Mouse (Mus musculus): ENCODE measurements around the gene Aldh1b1. TPM values are rescaled to one million over a fixed set of nuclear protein-coding genes. Genes with fewer than 3 reads are reported as not detected.

Gene Aldh1b1
- polyA plus RNA-seq, 1 experiment from 2014 or later, result 11.8 TPM

DNA sequence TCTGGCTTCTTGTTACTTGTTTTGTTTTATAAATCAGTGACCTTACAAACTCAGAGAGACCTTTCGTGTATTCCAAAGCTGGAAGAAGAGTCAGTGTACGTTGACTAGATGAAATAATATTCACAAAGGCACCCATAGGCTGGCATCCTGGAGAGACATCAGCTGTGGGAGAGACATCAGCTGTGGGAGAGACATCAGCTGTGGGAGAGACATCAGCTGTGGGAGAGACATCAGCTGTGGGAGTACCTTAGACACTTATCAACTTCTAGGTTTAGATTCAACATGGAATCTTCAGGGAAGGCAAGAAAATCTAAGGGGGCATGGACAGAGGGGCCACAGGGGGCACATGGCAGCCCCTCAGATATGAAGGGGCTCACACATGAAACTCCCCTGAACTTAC lies 47.4 kb downstream of the Aldh1b1 start:
- H3K9me3 ChIP-seq (ENCODE audit: low read length), result no peaks in the 10 kb centered on the region
- WGBS, result 87% methylated on average over 2 of the region's 2 CpGs
- no peak overlapping the region for H3K4me3 ChIP-seq (ENCODE audit: low read length)
- no peak for ATAC-seq (ENCODE audit: low FRiP score, low TSS enrichment)
- no peaks in the 10 kb centered on the region for H3K36me3 ChIP-seq (ENCODE audit: insufficient read depth, low read length)
- peaks cover 3% of the 10 kb centered on the region; the same call in 1 of the 2 replicates for H3K4me1 ChIP-seq (ENCODE audit: insufficient read depth, low read length)
- no peak overlapping the region for H3K9ac ChIP-seq (replicated peaks; ENCODE audit: low read length)
- no peaks in the 10 kb centered on the region for H3K27me3 ChIP-seq (ENCODE audit: insufficient read depth, low read length)
- no peak overlapping the region for H3K27ac ChIP-seq (ENCODE audit: low read length)
- H3K4me2 ChIP-seq (replicated peaks; ENCODE audit: low read depth, low read length), result no peak overlapping the region

DNA sequence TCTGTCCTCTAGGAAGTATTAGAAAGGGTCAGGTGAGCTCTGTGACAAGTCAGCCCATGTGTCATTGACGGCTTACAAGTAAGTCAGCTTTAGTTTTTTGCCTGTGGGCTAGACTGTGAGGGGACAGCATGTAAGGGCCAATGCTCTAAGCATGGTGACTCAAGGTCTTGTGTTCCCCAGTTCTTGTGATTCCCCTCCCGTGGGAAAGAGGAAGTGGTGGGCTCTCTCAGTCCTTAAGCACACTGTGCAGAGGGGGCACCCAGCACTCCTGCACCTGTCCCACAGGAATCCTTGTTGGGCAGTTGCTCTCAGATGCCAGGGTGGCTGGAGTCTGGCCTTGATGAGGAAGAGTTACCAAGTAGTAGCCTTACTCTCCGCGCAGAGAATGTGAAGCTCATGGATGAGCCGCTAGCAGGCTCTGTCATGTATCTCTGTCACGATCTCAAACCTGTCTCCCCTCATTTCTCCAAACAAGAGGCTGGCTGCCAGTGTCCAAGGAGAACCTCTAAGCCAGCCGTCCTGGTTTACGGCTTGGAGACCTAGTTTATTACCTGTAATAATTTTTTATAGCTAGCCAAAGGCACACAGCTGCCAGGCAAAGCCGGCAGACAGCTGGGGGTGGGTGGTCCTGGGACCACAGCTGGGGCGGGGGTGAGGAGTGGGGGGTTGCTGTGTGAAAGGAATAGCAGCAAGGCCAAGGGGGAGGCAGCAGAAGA lies 49.4 kb downstream of the Aldh1b1 start, which contains the start of gene Stra6l:
TSS of gene Stra6l (plus strand) at position 556 of the 716 bp plus-strand sequence.
- peaks cover 13% of the 10 kb centered on the region for H3K4me1 ChIP-seq (ENCODE audit: insufficient read depth, low read length)
- H3K9me3 ChIP-seq (ENCODE audit: low read length), result no peaks in the 10 kb centered on the region
- H3K4me3 ChIP-seq (ENCODE audit: low read length), result 0 out of 2 replicates have a peak within 1 kb of the TSS, but pooled peaks have one; percentile 0
- H3K4me2 ChIP-seq (replicated peaks; ENCODE audit: low read depth, low read length), result peak within 1 kb of the TSS; percentile 20; the same call in 1 of the 2 replicates
- no peak within 1 kb of the TSS for H3K27ac ChIP-seq (ENCODE audit: low read length)
- no peak within 1 kb of the TSS for H3K9ac ChIP-seq (replicated peaks; ENCODE audit: low read length)
- no peaks in the 10 kb centered on the region for H3K36me3 ChIP-seq (ENCODE audit: insufficient read depth, low read length)
- no peaks in the 10 kb centered on the region for H3K27me3 ChIP-seq (ENCODE audit: insufficient read depth, low read length)
- WGBS, result 12% methylated on average over 10 of the region's 10 CpGs
- ATAC-seq (ENCODE audit: low FRiP score, low TSS enrichment), result no peak

DNA sequence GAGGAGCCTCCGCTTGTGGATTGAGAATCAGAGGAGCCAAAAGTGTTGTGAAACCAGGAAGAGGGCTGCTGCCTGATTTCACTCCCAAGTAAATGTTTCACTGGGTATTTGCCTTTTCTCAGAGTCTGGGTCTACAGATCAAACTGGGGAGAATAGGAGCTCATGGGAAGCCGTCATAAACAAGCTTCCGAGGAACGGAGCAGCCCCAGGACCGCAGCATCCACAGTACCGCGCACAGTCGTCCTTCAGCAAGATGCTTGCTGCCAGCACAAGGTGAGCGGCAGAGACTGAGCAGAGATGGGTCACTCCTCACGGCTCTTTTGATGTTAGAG lies 50.0 kb downstream of the Aldh1b1 start:
- ATAC-seq (ENCODE audit: low FRiP score, low TSS enrichment), result no peak
- H3K36me3 ChIP-seq (ENCODE audit: insufficient read depth, low read length), result no peaks in the 10 kb centered on the region
- H3K9me3 ChIP-seq (ENCODE audit: low read length), result no peaks in the 10 kb centered on the region
- no peak overlapping the region for H3K27ac ChIP-seq (ENCODE audit: low read length)
- H3K4me2 ChIP-seq (replicated peaks; ENCODE audit: low read depth, low read length), result peak overlapping the region; percentile 20; the same call in 1 of the 2 replicates
- no peak overlapping the region for H3K9ac ChIP-seq (replicated peaks; ENCODE audit: low read length)
- H3K4me3 ChIP-seq (ENCODE audit: low read length), result 0 out of 2 replicates have a peak overlapping the region, but pooled peaks have one; percentile 0
- 10% methylated on average over 10 of the region's 10 CpGs for WGBS
- H3K27me3 ChIP-seq (ENCODE audit: insufficient read depth, low read length), result no peaks in the 10 kb centered on the region
- peaks cover 13% of the 10 kb centered on the region for H3K4me1 ChIP-seq (ENCODE audit: insufficient read depth, low read length)

DNA sequence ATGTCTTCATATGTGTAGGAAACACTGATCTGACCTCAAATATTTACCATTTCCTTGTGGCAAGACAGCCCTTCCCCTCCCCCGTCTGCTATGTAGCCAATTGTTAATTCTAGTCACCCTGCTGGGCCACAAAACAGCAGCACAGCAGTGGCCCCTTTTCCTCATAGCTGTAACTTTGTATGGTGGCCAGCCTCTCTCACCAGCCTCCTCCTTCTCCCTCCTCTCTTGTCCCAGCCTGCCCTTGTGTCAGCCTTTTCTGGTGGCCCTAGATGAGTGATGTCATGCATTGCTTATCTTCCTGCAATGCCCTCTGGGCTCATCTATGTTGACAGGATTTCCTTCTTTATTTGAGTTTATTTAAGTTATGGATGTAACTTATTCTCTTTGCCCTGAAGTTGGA lies 50.6 kb downstream of the Aldh1b1 start:
- H3K9me3 ChIP-seq (ENCODE audit: low read length), result no peaks in the 10 kb centered on the region
- no peaks in the 10 kb centered on the region for H3K36me3 ChIP-seq (ENCODE audit: insufficient read depth, low read length)
- peaks cover 13% of the 10 kb centered on the region for H3K4me1 ChIP-seq (ENCODE audit: insufficient read depth, low read length)
- no peaks in the 10 kb centered on the region for H3K27me3 ChIP-seq (ENCODE audit: insufficient read depth, low read length)
- H3K4me3 ChIP-seq (ENCODE audit: low read length), result no peak overlapping the region
- no peak overlapping the region for H3K9ac ChIP-seq (replicated peaks; ENCODE audit: low read length)
- H3K4me2 ChIP-seq (replicated peaks; ENCODE audit: low read depth, low read length), result no peak overlapping the region
- WGBS, result 72% methylated on average over 1 of the region's 1 CpGs
- no peak for ATAC-seq (ENCODE audit: low FRiP score, low TSS enrichment)
- no peak overlapping the region for H3K27ac ChIP-seq (ENCODE audit: low read length)

DNA sequence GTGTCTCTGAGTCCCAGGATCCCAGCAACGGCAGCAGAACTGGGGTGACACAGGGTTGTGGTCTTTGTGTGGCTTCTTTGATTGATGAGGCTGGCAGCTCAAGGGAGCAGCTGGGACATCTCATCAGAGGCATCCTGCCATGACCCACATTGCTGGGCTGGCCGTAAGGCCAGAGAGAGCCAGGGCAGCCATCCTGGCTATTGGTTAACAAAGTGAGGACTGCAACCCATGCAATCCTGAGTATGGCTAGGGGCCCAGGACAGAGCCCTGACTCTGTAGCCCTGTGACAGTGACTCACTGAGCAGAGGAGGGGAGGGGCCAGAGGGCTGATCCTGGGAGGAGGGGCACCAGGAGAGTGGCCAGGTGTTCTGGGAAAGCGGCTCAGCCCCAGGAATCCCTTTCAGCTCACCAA lies 52.8 kb downstream of the Aldh1b1 start:
- Histone ChIP-seq H3K27ac (ENCODE audit: low read length) (peak overlapping the region; percentile 78), H3K4me2 (replicated peaks; ENCODE audit: low read depth, low read length) (no peak overlapping the region), H3K9ac (replicated peaks; ENCODE audit: low read length) (no peak overlapping the region)

DNA sequence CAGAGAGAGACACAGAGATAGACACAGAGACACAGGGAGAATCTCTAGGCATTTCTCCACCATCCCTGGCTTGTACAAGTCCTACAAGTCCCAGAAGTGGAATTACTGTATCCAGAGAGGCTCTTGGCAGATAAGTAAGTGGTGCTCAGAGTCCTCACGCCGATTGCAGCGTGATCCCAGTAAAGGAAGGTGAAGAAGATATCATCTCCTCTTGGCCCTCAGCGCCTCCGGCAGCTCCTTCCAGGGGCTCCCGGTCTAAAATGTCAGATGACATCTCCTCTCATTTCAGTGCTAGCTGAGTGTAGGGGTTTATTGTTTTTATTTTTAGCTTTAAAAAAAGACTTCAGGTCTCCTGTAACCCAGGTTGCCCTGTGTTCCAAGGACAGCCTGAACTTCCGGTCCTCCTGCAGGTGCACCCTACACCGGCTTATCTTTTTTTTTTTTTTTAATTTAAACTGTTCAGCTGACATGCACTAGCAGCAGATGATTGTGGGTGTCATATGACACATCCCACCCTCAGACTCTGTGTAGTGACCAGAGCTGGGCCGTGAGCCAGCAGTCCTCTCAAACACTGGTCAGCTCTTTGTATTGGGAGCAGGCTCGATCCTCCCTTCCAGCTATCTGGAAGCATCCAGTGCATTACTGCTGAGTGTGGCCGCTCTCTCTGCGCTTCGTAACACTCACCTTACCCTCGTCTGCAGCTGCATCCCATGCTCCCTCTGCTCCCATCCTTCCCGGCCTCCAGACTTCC lies 54.8 kb downstream of the Aldh1b1 start:
- Histone ChIP-seq H3K27me3 (ENCODE audit: insufficient read depth, low read length) (peaks cover 3% of the 10 kb centered on the region; the same call in 1 of the 2 replicates), H3K27ac (ENCODE audit: low read length) (no peak overlapping the region), H3K4me1 (ENCODE audit: insufficient read depth, low read length) (peaks cover 13% of the 10 kb centered on the region), H3K9ac (replicated peaks; ENCODE audit: low read length) (no peak overlapping the region), H3K9me3 (ENCODE audit: low read length) (no peaks in the 10 kb centered on the region), H3K36me3 (ENCODE audit: insufficient read depth, low read length) (no peaks in the 10 kb centered on the region), H3K4me2 (replicated peaks; ENCODE audit: low read depth, low read length) (no peak overlapping the region), H3K4me3 (ENCODE audit: low read length) (no peak overlapping the region)
- no peak for ATAC-seq (ENCODE audit: low FRiP score, low TSS enrichment)
- WGBS, result 58% methylated on average over 15 of the region's 15 CpGs

More for the DNA sequence above, 52.8 kb downstream of the Aldh1b1 start:
- peaks cover 16% of the 10 kb centered on the region for H3K4me1 ChIP-seq (ENCODE audit: insufficient read depth, low read length)
- WGBS, result 22% methylated on average over 3 of the region's 3 CpGs
- no peaks in the 10 kb centered on the region for H3K9me3 ChIP-seq (ENCODE audit: low read length)
- H3K27me3 ChIP-seq (ENCODE audit: insufficient read depth, low read length), result peaks cover 3% of the 10 kb centered on the region; the same call in 1 of the 2 replicates
- H3K36me3 ChIP-seq (ENCODE audit: insufficient read depth, low read length), result no peaks in the 10 kb centered on the region
- H3K4me3 ChIP-seq (ENCODE audit: low read length), result no peak overlapping the region
- ATAC-seq (ENCODE audit: low FRiP score, low TSS enrichment), result peak; percentile 94

Other genes starting within 250 kb of the Aldh1b1 start
- 0.12 TPM in 1 of 2 replicates, not detected in the other for gene Igfbpl1, start 27.9 kb downstream of the Aldh1b1 start, polyA plus RNA-seq (2015; fragmentation: Nextera tagmentation; extraction: Ambion mirVana)
- 0.92 and 1.2 TPM in 2 replicates for gene Stra6l, start 49.6 kb downstream of the Aldh1b1 start, polyA plus RNA-seq (2015; fragmentation: Nextera tagmentation; extraction: Ambion mirVana)
- 0.79 and 0.86 TPM in 2 replicates for gene Ccdc180, start 91.3 kb downstream of the Aldh1b1 start, polyA plus RNA-seq (2015; fragmentation: Nextera tagmentation; extraction: Ambion mirVana)
- 20.1 and 20.5 TPM in 2 replicates for gene Tdrd7, start 166.3 kb downstream of the Aldh1b1 start, polyA plus RNA-seq (2015; fragmentation: Nextera tagmentation; extraction: Ambion mirVana)
- 6.3 and 7.6 TPM in 2 replicates for gene Tmod1, start 239.9 kb downstream of the Aldh1b1 start, polyA plus RNA-seq (2015; fragmentation: Nextera tagmentation; extraction: Ambion mirVana)

Measured in kidney, embryonic 16.5 days (tissue).